Mouse (Mus musculus) adrenal gland, adult 8-10 months (tissue): Measurements from ENCODE around the gene Cacna1d. TPM values are rescaled to one million over a fixed set of nuclear protein-coding genes. Genes with fewer than 3 reads are reported as not detected.

ENCODE experiments used
- DNase-seq: peaks from one replicate; pipeline ENCODE4 v3.0.0; 2022
- total RNA-seq, 4 experiments: library from RNA; stranded (reverse); gene quantifications; 2 replicates each; pipeline ENCODE4 v1.2.4; 2022

The Cacna1d gene
- total RNA-seq, 4 experiments from 2014 or later: 11.9 to 40.7 (median 22.2) TPM

GRCm38 (mm10) chr14:30166036-30166435, 325.2 kb downstream of the Cacna1d start:
- DNase-seq: no peak

GRCm38 (mm10) chr14:30163733-30164708, 327.2 kb downstream of the Cacna1d start:
- peak; percentile 13 for DNase-seq

GRCm38 (mm10) chr14:30147774-30148173, 343.5 kb downstream of the Cacna1d start:
- no peak for DNase-seq

- DNase-seq: no peak
These were observed 352.8 kb downstream of the Cacna1d start for GRCm38 (mm10) chr14:30138379-30138964.

- DNase-seq: no peak
These were observed 353.3 kb downstream of the Cacna1d start for GRCm38 (mm10) chr14:30137961-30138360.

- peak; percentile 77 for DNase-seq
These were observed 354.3 kb downstream of the Cacna1d start for GRCm38 (mm10) chr14:30136965-30137364.

- peak; percentile 24 for DNase-seq
These were observed 355.9 kb downstream of the Cacna1d start for GRCm38 (mm10) chr14:30135351-30135750.

GRCm38 (mm10) chr14:30133684-30134083, 357.6 kb downstream of the Cacna1d start:
- no peak for DNase-seq

GRCm38 (mm10) chr14:30131256-30131655, 360.0 kb downstream of the Cacna1d start:
- DNase-seq: peak; percentile 41

- DNase-seq: no peak
These were observed 361.2 kb downstream of the Cacna1d start for GRCm38 (mm10) chr14:30130092-30130491.

- DNase-seq: no peak
These were observed 361.9 kb downstream of the Cacna1d start for GRCm38 (mm10) chr14:30129378-30129777.

- no peak for DNase-seq
These were observed 366.1 kb downstream of the Cacna1d start for GRCm38 (mm10) chr14:30124951-30125690.

GRCm38 (mm10) chr14:30120023-30120422, 371.2 kb downstream of the Cacna1d start:
- no peak for DNase-seq

GRCm38 (mm10) chr14:30113392-30114108, 377.7 kb downstream of the Cacna1d start:
- no peak for DNase-seq

GRCm38 (mm10) chr14:30109079-30109478, 382.2 kb downstream of the Cacna1d start:
- no peak for DNase-seq

GRCm38 (mm10) chr14:30106550-30106949, 384.7 kb downstream of the Cacna1d start:
- no peak for DNase-seq

GRCm38 (mm10) chr14:30105551-30105950, 385.7 kb downstream of the Cacna1d start:
- no peak for DNase-seq

- no peak for DNase-seq
These were observed 387.2 kb downstream of the Cacna1d start for GRCm38 (mm10) chr14:30103946-30104536.

- DNase-seq: no peak
These were observed 394.0 kb downstream of the Cacna1d start for GRCm38 (mm10) chr14:30097239-30097638.

- peak; percentile 32 for DNase-seq
These were observed 398.8 kb downstream of the Cacna1d start for GRCm38 (mm10) chr14:30092426-30092825.

- no peak for DNase-seq
These were observed 399.2 kb downstream of the Cacna1d start for GRCm38 (mm10) chr14:30092021-30092420.

GRCm38 (mm10) chr14:30079729-30080128, 411.5 kb downstream of the Cacna1d start:
- DNase-seq: no peak
